Mouse (Mus musculus) mouse trophoblast stem cell (cell line): ENCODE measurements around the gene Proca1.

Source experiments
- in situ Hi-C, 2 experiments: fragments of 300-500 bp; cut with MseI, MboI; formaldehyde crosslinking; loops; 2 replicates in 1 of 2; 3 replicates in 1 of 2; pipeline ENCODE4 v1.15.1; 2025

Gene Proca1

GRCm38 (mm10) chr11:78215709-78216317 lies 22.6 kb downstream of the Proca1 start:
- in situ Hi-C loops = no loop called here

GRCm38 (mm10) chr11:78223586-78223985 lies 30.4 kb downstream of the Proca1 start:
- in situ Hi-C loops = no loop called here

- in situ Hi-C loops = no loop called here
These were observed 38.3 kb downstream of the Proca1 start for GRCm38 (mm10) chr11:78231518-78231917.

GRCm38 (mm10) chr11:78240193-78240857 lies 47.1 kb downstream of the Proca1 start:
- in situ Hi-C loops = no loop called here

- in situ Hi-C loops = no loop called here
These were observed 52.1 kb downstream of the Proca1 start for GRCm38 (mm10) chr11:78245261-78245626.

GRCm38 (mm10) chr11:78245627-78246317 lies 52.6 kb downstream of the Proca1 start, which contains the start of the genes Sdf2 and Supt6:
TSS of gene Sdf2 (plus strand) at chr11:78245746.
TSS of gene Supt6 (minus strand) at chr11:78245987.
- in situ Hi-C loops = no loop called here

GRCm38 (mm10) chr11:78246318-78247011 lies 53.3 kb downstream of the Proca1 start:
- in situ Hi-C loops = no loop called here

GRCm38 (mm10) chr11:78247012-78247348 lies 53.8 kb downstream of the Proca1 start:
- in situ Hi-C loops = no loop called here

GRCm38 (mm10) chr11:78247727-78248140 lies 54.5 kb downstream of the Proca1 start:
- in situ Hi-C loops = no loop called here
